Mouse (Mus musculus) intestine, embryonic 14.5 days (tissue): ENCODE measurements around the gene Nr4a2. TPM values are rescaled to one million over a fixed set of nuclear protein-coding genes. Genes with fewer than 3 reads are reported as not detected.

Source experiments
- ATAC-seq: fragments of 200-750 bp; cut with Nextera tagmentation; replicated peaks from 2 replicates; pipeline ENCODE4 v1.8.0; 2017; ENCODE audit warnings: low read depth, moderate number of reproducible peaks, moderate TSS enrichment, moderate library complexity; ENCODE audit not compliant: low FRiP score, low TSS enrichment
- DNase-seq: peaks from one replicate; pipeline ENCODE4 v3.0.0-alpha.2; 2018; ENCODE audit warnings: low spot score
- H3K27ac ChIP-seq: fragments of 300-500 bp; sonication (generic); 2 replicates; pipeline ENCODE4 v1.5.1; 2014; ENCODE audit warnings: low read depth, mild to moderate bottlenecking, control low read depth
- H3K27me3 ChIP-seq: fragments of 300-500 bp; sonication (generic); replicated peaks from 2 replicates; pipeline ENCODE4 v1.6.1; 2014; ENCODE audit warnings: low read length, control low read depth; ENCODE audit not compliant: control insufficient read depth, insufficient read depth
- H3K36me3 ChIP-seq: fragments of 300-500 bp; sonication (generic); 2 replicates; pipeline ENCODE4 v1.6.1; 2014; ENCODE audit warnings: low read length, control low read depth; ENCODE audit not compliant: control insufficient read depth, insufficient read depth
- H3K4me1 ChIP-seq: fragments of 300-500 bp; sonication (generic); replicated peaks from 2 replicates; pipeline ENCODE4 v1.6.1; 2014; ENCODE audit warnings: low read length, control low read depth, mixed read lengths; ENCODE audit not compliant: control insufficient read depth, insufficient read depth
- H3K4me2 ChIP-seq: fragments of 300-500 bp; sonication (generic); 2 replicates; pipeline ENCODE4 v1.6.1; 2014; ENCODE audit warnings: low read length
- H3K4me3 ChIP-seq: fragments of 300-500 bp; sonication (generic); 2 replicates; pipeline ENCODE4 v1.5.1; 2014; ENCODE audit warnings: low read depth, low read length, control low read depth, mixed read lengths
- H3K9ac ChIP-seq: fragments of 300-500 bp; sonication (generic); 2 replicates; pipeline ENCODE4 v1.6.1; 2014; ENCODE audit warnings: mild to moderate bottlenecking, low read length
- H3K9me3 ChIP-seq: fragments of 300-500 bp; sonication (generic); 2 replicates; pipeline ENCODE4 v1.6.1; 2016; ENCODE audit warnings: low read length, control low read depth; ENCODE audit not compliant: control insufficient read depth
- WGBS: fragments of 180-500 bp; shearing (Covaris S2); extraction: QIAGEN DNeasy Blood & Tissue Kit; methylation state at CpG from one replicate; pipeline ENCODE4 v1.1.7; 2014; 5-methylcytosine and 5-hydroxymethylcytosine counted together
- polyA plus RNA-seq: library from polyadenylated mRNA; unstranded; fragments of >200 nt; fragmentation: Nextera tagmentation; extraction: Ambion mirVana; gene quantifications from 2 replicates; pipeline ENCODE4 v1.2.1, GENCODE M21; 2014

The Nr4a2 gene
- polyA plus RNA-seq, 1 experiment from 2014 or later: 4.1 TPM

DNA sequence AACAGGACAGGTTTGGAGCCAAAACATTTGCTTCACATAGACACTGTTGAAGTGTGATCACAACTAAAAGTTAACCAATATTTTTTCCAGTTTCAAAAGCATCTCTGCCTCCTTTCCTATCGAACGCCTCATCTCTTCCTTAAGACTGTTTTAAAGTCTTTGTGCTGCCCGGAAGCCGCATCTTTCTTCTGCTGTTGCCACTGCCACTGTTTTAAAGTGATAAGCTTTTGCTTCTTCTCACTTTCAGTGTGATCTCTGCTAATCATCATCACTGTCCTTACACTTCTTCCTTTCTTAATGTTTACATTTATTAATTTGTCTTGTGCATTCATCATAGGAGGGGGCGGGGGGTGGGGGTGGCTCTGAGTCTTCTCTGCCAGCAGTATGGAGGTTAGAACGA, 2.1 kb upstream of the Nr4a2 start:
- Histone ChIP-seq H3K27me3 (no peaks in the 10 kb centered on the region), H3K4me2 (no peak overlapping the region), H3K9ac (no peak overlapping the region), H3K4me3 (no peak overlapping the region), H3K9me3 (no peaks in the 10 kb centered on the region), H3K4me1 (no peaks in the 10 kb centered on the region), H3K27ac (no peak overlapping the region), H3K36me3 (no peaks in the 10 kb centered on the region)
- ATAC-seq (no peak), DNase-seq (no peak)
- WGBS: 77% methylated on average over 6 of the region's 6 CpGs

DNA sequence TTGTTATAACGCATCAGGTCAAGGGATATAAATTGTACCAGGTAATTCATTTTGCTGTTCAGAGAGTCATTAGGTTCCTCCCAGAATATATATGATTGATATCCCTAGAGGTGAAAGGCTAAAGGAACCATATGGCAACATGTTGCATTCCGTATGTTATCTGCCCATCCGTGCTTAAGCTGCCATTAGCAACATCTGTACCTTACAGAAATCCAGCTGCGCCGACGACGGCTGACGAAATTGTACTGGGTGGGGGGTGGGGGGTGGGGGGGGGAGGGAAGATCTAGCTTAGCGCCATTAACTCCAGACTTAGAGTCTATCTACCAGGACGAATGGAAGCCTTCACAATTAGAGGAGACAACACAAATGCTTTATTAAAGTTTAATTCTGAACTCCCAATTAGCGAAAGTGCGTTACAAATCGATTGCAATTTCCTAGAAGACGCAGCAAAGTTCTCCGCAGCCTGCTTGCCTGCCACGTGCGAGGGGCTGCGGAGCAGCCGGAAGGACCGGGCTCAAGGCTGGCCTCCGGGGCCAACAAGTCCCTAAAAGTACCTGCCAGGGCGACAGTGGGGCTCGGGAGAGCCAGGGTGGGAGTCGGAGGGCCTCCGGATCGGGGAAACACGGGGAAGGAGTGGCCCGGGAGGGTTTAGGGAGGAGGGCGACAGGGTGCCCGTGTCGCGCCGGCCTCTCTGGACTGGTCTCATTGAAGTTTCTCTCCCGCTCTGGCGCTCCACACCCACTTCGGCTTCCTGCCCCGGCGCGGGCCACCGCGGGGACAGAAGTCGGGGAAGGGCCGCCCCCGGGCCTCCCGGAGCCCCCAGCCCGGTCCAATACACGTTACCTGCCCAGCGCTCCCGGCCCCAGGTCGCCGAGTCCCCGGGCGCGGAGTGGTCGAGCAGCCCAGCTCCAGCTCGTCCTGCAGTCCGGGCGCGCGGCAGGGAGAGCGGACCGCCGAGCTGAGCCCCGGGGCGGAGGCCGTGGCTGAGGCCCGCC, 520 bp downstream of the Nr4a2 start:
- Histone ChIP-seq H3K36me3 (no peaks in the 10 kb centered on the region), H3K9ac (peak overlapping the region; percentile 97), H3K4me1 (no peaks in the 10 kb centered on the region), H3K27ac (peak overlapping the region; percentile 94), H3K27me3 (no peaks in the 10 kb centered on the region), H3K4me3 (peak overlapping the region; percentile 84), H3K4me2 (peak overlapping the region; percentile 47), H3K9me3 (no peaks in the 10 kb centered on the region)
- peak; percentile 92 for DNase-seq
- ATAC-seq: peak; percentile 87
- WGBS: under 1% methylated on average over 56 of the region's 67 CpGs

DNA sequence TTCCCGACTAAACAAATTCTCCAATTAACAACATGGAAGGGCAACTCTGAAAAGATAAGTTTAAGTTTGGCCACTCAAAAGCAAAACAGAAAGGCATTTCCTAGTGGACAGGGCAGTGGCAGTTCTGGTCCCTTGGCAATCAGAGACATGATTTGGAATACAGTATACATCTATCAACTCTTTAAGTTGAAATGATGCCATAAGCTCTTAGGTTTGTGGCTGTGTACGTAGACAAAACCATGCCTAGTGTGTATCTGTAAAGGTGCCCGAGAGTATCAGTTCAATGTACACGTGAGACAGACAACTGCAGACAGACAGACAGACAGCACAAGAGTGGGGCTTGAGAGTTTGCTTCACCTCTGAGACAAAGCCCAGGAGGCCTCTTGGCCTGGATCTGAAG, 2.7 kb downstream of the Nr4a2 start:
- 82% methylated on average over 4 of the region's 4 CpGs for whole genome bisulfite sequencing
- DNase-seq (no peak), ATAC-seq (no peak)
- Histone ChIP-seq H3K9ac (no peak overlapping the region), H3K4me2 (no peak overlapping the region), H3K27me3 (no peaks in the 10 kb centered on the region), H3K9me3 (no peaks in the 10 kb centered on the region), H3K4me3 (no peak overlapping the region), H3K27ac (no peak overlapping the region), H3K36me3 (no peaks in the 10 kb centered on the region), H3K4me1 (no peaks in the 10 kb centered on the region)

DNA sequence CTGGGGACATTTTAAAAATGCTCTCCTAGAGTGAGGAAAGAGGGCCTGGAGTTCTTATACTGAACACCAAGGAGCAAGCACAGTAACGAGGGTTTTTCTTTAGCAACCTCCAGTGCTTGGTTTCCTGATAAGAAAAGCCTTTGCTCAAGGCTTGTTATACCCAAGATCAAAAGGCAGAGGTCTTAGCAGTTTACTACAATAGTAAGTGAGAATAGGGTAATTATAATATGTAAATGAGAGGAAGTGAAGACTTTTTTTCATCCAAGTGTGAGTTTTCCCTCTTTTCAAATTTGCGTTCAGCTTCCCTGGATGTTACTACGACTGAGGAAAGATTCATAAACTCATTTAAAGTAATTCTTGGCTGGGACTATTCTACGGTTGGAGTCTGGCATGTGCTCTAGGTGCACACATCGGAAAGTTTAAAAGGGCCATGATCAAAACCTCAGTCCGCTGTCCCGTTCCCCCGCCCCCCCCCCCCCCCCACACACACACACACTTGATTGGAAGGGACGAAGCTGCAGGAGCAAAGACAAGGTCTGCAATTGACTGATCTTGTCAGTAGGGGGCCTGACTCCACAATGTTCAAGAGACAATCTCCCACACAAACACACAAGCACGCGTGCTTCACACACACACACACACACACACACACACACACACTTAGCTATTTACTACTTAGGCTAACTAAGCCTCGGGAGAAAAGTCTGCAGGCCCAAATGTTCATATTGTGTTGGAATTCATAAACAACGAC, 6.4 kb downstream of the Nr4a2 start:
- peak overlapping the region; percentile 49 for H3K9ac ChIP-seq
- H3K36me3 ChIP-seq: no peaks in the 10 kb centered on the region
- H3K4me2 ChIP-seq: peak overlapping the region; percentile 77
- 0 out of 2 replicates have a peak, but pooled peaks have one; percentile 6 for ATAC-seq
- H3K4me1 ChIP-seq: peaks cover 5% of the 10 kb centered on the region
- DNase-seq: peak; percentile 61
- H3K9me3 ChIP-seq: no peaks in the 10 kb centered on the region
- peak overlapping the region; percentile 57 for H3K27ac ChIP-seq
- H3K4me3 ChIP-seq: peak overlapping the region; percentile 75
- 4% methylated on average over 13 of the region's 13 CpGs for WGBS
- peaks cover 15% of the 10 kb centered on the region for H3K27me3 ChIP-seq

DNA sequence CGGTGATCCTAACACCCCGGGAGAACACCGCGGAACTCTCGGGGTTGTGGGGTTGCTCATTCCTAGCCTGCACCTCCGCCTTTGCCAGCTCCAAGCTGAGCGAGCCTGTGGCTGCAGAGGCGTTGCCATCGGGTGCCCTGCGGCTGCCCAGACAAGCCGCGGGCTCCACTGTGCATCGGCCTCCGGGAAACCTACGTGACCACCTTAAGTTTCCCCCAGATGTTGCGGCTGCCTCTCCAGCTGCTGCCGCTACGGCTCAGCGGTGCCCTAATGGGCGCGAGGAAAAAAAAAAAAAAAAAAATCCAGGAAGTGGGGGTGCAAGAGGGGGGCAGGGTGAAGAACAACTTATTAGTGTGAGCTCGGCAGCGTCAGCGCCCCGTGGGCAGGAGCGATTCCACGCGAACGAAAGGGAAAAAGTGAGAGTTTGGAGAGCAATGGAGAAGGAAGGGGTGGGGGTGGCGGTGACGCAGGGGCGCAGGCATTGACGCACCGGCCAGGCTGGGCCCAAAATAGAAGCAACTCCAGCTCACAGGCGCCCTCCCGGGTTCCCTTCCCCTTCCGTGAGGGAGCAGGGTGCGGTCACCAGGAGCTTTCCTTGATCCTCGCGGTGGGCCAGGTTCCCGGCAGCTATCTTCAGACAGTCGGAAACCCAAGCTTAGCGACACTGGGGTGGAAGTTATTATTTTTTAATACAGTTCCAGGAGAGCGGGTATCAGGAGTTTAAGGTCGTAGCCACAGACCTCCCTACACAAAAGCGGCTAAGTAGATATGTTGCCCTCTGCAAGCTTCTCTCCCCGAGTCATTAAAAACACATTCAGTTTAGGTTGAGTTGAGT, 7.2 kb downstream of the Nr4a2 start:
- Histone ChIP-seq H3K36me3 (no peaks in the 10 kb centered on the region), H3K27me3 (peaks cover 23% of the 10 kb centered on the region), H3K4me3 (peak overlapping the region; percentile 75), H3K4me2 (peak overlapping the region; percentile 77), H3K27ac (peak overlapping the region; percentile 57), H3K9ac (peak overlapping the region; percentile 49), H3K9me3 (no peaks in the 10 kb centered on the region), H3K4me1 (peaks cover 5% of the 10 kb centered on the region)
- WGBS: under 1% methylated on average over 47 of the region's 47 CpGs
- ATAC-seq (peak; percentile 47), DNase-seq (peak; percentile 85)

DNA sequence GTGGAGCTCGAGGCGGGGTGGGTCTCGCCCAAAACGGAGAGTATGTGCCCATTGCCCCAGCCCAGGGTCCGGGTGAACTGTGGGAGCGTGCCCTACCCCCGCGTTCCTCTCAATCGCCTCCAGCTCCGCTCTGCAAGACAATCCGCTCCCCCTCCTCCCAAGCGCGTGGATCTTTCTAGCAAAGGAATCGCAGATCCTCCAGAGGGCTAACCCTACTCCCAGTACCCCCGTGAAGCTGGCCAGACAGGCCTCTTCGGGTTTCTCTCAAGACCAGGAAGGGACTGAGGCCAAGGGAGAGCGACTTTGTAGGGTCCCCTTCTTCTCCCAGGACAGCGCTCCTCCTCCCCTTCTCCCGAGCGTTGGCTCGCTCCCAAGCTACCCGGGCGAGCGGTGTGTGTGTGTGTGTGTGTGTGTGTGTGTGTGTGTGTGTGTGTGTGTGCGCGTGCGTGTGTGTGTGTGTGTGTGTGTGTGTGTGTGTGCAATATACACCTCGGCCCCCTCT, 7.9 kb downstream of the Nr4a2 start:
- H3K27ac ChIP-seq: no peak overlapping the region

DNA sequence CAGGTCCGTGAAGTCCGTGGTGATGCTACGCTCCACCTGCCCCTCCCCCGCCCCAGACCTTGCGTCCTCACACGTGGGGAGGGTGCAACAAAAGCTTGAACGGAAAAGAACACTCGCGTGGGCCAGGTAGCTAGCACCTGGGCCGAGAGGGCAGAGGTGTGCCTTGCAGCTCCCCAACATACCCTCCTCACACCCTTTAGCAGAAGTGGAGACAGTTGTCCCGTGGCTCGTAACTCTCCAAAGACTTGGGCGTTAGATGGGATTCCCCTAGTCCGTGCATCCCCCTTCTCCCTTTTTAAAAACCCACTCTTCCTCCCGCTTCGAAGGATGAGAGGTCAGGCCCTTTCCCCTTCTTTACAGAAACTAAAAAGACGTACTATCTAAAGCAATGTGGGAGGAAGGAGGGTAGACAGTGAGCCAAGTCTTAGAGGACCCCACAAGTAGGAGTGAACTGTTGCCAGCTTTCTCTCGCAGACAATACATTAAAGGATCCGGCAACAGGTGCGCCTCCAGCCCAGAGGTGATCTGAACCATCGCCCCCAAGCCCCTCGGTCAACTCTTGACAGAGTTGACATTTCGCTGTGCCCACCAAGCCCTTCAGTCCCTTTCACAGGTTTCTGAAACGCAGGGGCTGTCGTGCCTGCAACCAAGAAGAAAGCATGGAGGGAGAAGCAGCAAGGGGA, 8.5 kb downstream of the Nr4a2 start:
- peak overlapping the region; percentile 77 for H3K4me2 ChIP-seq
- peak overlapping the region; percentile 75 for H3K4me3 ChIP-seq
- WGBS: under 1% methylated on average over 25 of the region's 25 CpGs
- H3K9ac ChIP-seq: peak overlapping the region; percentile 48
- H3K9me3 ChIP-seq: no peaks in the 10 kb centered on the region
- H3K36me3 ChIP-seq: no peaks in the 10 kb centered on the region
- ATAC-seq: peak; percentile 18
- H3K27me3 ChIP-seq: peaks cover 36% of the 10 kb centered on the region
- H3K4me1 ChIP-seq: peaks cover 5% of the 10 kb centered on the region
- peak; percentile 76 for DNase-seq
- H3K27ac ChIP-seq: no peak overlapping the region

More for the DNA sequence above, 7.9 kb downstream of the Nr4a2 start:
- no peaks in the 10 kb centered on the region for H3K36me3 ChIP-seq
- peaks cover 5% of the 10 kb centered on the region for H3K4me1 ChIP-seq
- peak overlapping the region; percentile 77 for H3K4me2 ChIP-seq
- peak; percentile 78 for DNase-seq
- peak overlapping the region; percentile 49 for H3K9ac ChIP-seq
- ATAC-seq: peak; percentile 11; the same call in 1 of the 2 replicates
- H3K9me3 ChIP-seq: no peaks in the 10 kb centered on the region
- peaks cover 30% of the 10 kb centered on the region for H3K27me3 ChIP-seq
- WGBS: under 1% methylated on average over 27 of the region's 28 CpGs
- peak overlapping the region; percentile 75 for H3K4me3 ChIP-seq
